Mouse (Mus musculus): ENCODE measurements around the gene Flrt2.

DNA sequence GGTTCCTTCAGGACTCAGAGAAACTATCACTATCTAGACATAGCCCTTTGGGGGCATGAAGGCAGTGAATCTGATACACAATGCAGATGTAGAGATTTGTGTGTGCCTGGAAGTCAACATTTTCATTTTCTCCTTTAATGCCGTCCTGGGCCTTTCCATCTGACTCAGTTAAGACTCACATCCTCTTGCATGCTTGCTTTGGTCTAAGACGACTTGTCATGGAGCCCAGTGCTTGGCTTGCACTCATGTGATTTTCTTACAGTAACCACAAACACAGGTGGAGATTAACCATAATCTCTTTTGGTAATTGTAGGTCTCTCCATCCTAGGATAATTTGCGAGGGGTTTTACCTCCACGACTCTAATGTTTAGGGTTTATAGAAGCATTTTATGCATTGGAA, 73.2 kb downstream of the Flrt2 start:
- TF ChIP-seq POLR2A (IDR thresholded peaks at IDR 0.05; ENCODE audit: insufficient read depth, low read depth, low read length), result no peak
- no peak for TF ChIP-seq CTCF (IDR thresholded peaks at IDR 0.05; ENCODE audit: insufficient read depth, low read depth, low read length)
